Mouse (Mus musculus): ENCODE results near the gene Selenoo.

Gene Selenoo

DNA sequence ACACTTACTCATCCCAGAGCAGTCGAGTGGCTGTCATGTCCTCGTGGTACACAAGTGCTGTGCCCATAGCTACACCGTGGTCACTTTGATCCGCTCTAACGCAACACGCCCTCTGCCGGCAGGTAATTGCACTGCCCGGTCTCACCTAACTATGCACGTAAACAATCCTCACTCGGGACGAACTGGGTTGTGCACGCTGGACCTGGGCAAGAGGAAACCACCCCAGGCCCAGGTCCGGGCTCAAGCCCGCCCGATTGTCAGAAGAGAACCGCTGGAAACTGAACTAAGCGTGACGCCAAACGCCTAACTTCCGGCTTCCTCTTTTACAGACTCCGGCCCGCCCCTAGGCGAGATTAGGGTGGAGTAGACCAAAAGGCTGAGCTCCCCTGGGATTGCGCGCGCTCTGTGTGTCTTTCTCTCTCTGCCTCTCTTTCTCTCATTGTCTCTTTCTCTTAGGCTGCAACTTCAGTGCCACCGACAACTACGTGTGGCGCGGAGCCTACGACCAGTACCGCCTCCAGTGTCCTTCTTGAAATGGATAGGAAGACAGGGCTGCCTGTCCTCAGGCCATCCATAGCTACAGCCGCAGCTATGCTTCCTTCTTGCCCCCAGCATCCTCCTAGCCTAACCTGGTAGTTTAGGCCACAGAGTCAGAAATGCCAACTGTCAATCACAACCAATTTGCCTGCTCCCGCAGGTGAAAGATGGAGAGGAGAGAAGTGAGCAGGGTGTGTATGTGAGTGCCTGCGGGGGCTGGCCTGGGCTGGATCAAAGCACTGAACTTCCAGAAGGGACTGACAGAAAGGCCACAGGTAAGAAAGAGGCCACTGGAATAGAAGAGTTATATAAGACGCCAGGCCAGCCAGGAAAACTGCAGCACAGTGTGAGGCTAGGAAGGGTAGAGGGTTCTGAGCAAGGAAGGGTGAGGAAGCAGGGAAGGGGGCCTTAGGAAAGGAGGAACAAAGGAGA, 39.8 kb downstream of the Selenoo start, which contains the start of gene Hdac10:
TSS of gene Hdac10 (minus strand) at position 319 of the 969 bp plus-strand sequence.
- peak; percentile 95 for DNase-seq

DNA sequence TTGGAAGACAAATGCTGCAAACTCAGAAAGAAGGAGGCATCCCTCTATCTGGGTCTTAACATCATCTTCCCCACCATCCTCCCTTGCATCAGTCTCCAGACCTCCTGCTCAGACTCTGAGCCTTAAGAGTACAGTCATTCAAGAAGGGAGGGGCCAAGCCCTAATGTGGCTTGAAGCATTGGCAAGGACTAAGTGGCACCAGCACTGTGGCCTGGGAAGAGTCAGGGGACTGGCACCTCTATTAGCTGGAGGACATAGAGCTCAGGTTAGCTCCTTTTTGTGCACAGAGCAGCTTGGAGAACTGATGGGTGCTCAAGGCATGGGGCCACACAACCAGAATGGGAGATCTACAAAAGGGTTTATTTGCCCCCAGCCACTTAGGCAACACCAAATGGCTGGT, 41.4 kb downstream of the Selenoo start:
- DNase-seq, result no peak

DNA sequence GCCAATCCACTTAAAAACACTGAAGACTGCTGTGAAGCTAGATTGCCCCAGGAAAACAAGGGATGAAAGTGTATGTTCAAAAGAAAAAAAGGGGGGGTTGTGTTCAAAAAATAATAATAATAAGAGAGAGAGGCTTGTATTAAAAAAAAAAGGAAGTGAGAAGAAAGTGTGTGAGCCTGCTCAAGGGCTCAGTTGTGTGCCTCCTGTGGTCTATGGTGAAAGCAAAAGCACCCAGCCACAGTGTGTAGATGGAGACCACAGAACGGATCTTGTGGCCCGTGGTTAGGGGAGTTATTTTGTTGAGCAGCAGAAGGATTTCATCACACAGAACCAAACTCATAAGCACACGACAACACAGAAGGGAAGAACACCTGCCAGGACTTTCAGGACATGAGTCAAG, 42.4 kb downstream of the Selenoo start:
- no peak for DNase-seq

DNA sequence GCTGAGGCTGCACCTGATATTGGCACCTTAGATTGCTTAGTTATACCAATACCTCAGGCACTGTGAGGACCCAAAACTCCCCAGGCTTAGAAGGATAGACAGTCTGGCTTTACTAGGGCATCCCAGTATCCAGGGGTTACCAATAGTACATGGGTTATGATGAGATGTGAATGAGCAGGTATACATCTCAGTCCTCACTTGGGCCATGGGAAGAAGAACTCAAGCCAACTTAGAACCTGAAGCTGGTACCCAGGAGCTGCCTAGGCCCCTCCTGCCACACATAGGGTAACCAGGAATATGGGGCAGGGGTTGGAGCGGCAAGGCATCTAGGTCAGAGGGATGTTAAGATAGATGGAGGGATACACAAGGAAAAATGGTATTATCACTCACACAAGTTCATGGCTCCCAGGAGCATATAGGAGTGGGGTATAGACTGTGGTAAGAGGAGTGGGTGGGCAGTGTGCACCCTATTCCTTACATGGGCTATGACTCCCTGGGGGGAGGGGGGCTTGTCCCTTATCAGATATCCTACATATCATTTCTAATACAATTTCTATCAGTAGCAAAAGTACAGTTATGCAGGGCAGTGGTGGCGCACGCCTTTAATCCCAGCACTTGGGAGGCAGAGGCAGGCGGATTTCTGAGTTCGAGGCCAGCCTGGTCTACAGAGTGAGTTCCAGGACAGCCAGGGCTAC, 47.7 kb downstream of the Selenoo start:
- DNase-seq, result no peak

DNA sequence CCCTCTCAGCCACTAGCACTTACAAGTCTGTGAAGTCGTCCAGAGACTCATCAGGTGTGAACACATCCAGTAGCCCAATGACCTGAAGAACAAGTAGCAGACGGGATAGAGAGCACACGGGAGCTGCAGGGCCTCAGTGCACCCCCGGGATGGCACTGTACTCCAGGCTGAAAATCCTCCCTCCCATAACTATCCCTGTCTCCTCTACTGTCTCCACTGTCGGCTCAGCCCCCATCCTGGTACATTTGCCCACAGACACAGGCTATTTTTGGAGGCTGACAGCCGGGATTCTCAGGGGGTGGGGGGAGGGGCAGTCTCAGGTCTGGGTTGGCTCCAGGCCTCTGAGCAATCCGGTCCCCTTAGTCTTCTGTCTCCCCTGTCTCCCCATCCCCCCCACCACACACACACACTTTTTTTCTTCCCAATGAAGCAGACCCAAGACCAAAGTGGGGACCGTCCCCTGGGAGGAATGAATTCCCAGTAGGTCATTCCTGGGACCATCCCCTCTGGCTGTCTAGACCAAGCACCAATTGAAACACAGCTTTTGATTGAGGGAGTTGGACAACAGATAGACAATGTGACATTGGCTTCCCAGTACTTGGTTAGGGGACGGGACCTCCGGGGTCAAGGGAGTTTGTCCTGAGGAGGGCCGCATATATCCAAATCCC, 48.6 kb downstream of the Selenoo start:
- DNase-seq, result no peak

DNA sequence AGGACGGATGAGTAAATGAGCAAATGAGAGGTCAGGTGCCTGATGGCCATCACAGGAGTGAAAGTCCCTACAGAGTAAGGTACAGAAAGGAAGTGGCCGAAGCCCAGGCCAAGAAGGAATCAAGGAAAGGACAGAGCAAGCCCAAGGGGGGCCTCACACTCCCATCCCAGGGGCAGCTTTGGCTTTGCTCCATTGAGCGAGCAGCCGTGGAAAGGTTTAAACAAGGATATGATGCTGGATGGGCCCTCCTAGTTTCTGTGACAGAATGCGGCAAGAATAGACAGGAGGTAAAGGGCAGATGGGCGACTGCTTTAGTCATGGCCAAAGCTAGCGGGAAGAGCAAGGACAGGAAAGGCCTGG, 49.1 kb downstream of the Selenoo start:
- DNase-seq, result peak; percentile 56

DNA sequence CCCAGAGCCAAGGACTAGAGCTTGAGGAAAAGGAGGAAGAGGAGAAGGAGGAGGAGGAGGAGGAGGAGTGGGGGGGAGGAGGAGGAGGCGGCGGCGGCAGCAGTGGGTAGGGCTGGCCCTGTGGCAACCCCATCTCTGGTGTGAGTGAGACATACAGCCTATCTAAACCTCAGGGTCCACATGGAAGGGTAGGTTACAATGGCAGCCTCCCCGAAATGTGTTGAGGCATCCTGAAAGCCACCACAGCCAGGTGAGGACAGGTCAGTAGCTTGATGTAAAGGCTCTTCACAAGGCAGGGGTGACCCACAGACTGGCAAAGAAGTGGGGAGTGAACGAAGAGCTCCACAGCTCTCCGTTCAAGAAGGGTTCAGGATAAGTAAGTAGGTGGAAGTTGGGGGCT, 49.6 kb downstream of the Selenoo start:
- no peak for DNase-seq

DNA sequence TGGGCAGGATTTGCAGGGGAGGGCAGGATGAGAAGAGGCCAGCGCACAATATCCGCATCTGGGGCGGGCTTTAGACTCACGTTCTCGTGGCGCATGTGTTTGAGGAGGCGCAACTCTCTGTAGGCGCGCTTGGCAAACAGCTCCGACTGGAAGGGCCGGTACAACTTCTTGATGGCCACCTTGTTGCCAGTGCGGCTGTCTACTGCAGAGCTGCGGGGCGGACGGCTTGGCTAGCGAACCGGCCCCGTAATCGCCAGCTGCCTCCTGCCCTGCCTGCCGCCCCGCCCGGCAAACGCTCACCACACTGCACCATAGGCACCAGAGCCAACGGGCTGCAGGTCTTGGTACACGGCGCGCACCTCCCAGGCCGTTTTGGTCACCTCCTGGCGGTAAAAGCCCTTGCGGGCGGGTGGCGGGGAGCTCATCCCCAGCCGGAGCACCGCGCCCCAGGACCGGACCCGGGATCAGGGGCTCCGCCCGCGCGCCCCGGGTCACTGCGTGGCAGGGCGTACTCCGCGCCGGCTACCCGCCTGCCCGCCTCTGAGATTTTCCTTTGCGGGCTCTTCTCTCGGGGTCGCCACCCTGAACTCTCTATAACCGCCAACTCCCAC, 51.3 kb downstream of the Selenoo start:
- DNase-seq, result peak; percentile 77

DNA sequence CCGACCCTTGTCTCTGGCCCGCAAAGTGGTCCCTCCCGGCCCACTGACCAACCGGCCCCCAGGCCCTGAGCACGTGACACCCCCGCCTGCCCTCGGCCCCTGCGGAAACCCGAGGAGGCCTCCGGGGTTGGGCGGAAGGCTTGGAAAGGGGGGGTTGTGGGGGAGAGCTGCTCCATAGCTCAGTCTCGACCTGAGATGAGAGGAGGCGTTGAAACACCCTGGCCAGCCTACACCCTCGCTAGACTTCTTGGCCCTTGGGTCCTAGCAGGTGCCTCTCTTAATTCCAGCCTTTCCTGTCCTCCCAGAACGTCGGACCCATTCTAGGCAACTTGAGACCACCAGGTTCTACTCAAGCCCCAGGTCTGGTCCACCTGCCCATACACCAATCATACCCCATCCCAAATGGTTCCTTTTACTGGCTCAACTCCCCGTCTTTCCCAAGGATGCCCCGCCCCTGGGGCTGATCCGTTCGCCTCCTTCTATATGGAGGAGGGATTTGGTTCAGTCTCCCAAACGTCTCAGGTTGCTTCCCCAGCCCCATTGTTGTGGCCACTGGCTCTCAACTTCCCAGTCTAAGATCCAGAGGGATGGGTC, 51.9 kb downstream of the Selenoo start, which contains the start of gene Mapk12:
TSS of gene Mapk12 (minus strand) at position 45 of the 594 bp plus-strand sequence.
- peak; percentile 71 for DNase-seq

DNA sequence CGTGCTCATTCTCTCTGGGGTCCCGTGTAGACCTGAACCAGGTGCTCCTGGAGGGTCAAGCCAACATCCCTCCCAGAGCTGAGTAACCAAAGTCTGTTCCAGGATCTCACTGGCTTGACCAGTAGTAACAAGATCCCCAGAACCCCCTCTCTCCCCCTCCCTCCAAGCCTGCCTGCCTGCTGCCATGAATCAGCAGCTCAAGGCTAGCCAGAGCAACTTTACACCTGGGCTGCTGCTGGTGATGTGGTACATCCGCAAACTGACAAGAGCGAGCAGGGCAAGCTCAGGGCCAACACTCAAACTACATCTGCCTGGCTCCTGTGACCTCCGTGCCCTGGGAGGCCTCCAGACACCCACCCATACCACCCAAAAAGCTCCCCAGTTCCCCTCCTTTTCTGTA, 52.6 kb downstream of the Selenoo start:
- DNase-seq, result no peak

DNA sequence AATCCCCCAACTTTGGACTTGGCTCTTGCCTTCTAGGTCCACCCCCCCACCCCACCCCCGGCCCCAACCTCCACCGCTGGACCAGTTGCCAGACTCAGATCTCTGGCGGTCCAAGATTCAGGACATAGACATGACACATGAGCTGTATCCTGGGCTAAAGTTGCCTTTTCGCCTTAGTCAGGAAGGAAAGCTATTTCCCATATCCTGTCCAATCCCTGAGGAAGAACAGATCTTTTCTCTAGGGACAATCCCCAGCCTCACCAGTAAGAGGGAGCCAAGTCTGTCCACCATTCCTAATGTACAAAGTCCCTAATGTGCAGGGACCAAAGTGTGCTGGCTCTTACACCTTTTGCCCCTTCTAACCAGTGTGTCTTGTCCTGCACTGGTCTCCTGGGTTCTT, 53.0 kb downstream of the Selenoo start:
- DNase-seq, result no peak

DNA sequence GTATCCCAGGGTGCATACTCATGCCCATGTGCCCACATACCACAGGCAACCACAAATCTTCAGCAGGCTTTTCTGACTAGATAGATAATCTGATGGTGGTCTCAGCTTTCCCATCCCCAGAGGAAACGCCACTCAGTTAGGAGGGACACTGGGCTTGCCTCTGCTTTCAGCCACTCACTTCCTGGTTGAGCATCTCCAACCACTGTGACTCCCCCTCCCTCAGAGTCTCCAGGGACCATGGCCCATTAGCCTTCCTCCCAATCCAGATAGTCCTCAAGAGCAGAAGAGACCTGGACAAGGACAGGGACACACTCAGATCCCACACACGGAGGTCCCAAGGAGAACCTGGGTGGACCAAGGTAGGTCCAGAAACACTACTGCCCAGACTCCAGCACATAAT, 54.2 kb downstream of the Selenoo start:
- no peak for DNase-seq

DNA sequence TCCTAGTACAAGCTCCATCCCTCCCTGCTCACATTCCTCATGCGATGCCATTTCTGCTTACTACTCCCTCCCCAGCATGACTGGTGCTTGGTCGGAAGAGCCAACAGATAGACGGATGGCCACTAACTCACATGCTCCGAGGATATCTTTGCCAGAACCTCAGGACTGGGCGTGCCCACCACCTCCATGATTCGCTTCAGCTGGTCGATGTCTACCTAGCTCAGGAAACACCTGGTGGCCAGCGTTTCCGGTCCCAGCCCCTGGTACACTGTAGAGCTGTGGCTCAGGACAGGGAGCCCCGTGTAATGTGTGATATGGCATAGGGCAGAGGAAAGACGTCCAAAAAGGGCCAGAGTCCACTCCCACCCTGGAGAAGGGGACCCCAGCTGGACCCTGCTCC, 56.1 kb downstream of the Selenoo start:
- no peak for DNase-seq

DNA sequence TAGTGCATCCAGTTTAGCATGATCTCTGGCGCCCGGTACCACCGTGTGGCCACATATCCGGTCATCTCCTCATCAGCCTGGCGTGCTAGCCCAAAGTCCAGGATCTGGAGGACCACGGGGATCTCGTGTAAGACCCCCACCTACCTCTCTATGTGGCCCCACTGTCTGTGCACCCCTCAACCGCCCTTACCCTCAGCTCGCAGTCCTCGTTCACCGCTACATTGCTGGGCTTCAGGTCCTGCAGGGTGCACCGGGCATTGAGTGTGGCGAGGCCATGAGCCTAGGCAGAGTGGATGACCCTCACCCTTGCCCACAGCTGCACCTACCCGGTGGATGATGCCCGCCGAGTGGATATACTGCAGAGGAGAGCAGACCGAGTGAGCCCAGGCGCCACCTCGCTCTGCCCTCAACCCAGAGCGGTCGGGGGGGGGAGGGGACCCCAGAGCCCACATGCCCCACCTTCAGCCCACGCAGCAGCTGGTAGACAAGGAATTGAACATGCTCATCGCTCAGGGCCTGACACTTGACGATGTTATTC, 57.0 kb downstream of the Selenoo start:
- DNase-seq, result no peak

DNA sequence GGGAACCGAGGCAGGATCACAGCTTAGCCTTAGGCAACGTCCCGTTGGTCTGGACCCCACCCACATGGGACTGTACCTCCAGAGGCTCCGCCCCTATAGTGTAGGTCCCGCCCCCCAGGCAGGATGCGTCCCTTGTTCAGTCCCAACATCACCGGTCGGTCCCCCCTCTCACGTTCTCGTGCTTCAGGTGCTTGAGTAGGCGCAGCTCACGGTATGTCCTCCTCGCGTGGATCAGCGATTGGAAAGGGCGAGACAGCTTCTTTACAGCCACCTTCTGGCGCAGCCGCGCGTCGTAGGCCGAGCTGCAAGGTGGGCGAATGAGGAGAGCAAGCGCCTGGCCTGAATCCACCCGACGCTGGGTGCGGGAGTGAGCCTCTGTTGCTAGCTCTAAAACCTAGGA, 57.7 kb downstream of the Selenoo start:
- peak; percentile 81 for DNase-seq

DNA sequence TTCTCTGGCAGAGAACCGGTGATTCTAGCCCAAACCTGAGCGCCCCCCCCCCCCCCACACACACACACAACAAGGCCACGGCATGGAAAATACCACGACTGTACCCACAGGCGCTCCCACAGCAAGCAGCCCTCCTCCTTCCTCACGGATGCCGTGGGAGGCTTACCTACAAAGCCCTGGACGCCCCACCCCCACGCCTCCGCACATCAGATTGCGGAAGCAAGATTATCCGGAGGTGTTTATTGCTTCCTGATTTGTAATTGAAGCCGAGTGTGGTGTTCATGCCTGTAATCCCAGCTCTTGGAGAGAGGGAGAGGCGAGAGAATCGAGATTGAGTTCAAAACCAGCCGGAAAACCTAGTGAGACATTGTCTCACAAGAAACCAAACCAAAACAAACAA, 58.1 kb downstream of the Selenoo start:
- DNase-seq, result peak; percentile 64

DNA sequence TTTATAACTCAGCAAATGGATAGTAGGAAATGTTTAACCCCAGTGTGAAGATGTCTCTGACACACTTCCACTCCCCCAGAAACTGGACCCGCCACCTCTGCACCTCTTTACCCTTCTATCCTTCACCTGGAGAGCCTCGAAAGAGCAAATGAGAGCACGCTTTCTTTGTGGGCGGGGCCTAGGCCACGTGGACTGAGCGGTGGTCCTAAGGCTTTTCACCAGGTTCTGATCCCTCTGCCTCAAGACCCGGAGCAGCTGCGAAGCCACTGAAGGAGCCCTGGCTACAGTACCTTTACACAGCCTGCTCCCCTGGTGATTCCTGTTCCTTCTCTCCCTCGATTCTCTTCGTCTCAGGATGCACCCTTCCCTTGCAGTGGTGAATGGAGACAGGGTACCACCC, 58.6 kb downstream of the Selenoo start:
- DNase-seq, result no peak

DNA sequence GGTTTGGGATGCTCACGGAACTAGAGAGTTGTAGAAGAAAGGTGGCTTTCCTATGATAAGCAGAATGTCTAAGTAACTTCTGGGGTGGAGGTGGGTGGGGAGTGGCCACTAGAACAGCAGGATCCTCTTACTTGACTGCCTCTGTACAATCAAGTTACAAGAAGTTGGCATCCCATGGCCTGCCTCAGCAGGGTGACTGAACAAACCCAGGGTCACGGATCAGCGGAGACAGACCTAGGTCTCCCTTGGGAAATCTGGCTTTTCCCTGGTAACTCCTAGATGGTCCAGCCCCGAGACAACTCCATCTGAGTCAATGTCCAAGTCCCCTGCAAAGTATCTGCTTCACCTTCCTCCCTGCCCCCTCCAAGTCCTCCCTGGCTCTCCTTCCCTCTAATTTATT, 59.0 kb downstream of the Selenoo start:
- DNase-seq, result no peak

DNA sequence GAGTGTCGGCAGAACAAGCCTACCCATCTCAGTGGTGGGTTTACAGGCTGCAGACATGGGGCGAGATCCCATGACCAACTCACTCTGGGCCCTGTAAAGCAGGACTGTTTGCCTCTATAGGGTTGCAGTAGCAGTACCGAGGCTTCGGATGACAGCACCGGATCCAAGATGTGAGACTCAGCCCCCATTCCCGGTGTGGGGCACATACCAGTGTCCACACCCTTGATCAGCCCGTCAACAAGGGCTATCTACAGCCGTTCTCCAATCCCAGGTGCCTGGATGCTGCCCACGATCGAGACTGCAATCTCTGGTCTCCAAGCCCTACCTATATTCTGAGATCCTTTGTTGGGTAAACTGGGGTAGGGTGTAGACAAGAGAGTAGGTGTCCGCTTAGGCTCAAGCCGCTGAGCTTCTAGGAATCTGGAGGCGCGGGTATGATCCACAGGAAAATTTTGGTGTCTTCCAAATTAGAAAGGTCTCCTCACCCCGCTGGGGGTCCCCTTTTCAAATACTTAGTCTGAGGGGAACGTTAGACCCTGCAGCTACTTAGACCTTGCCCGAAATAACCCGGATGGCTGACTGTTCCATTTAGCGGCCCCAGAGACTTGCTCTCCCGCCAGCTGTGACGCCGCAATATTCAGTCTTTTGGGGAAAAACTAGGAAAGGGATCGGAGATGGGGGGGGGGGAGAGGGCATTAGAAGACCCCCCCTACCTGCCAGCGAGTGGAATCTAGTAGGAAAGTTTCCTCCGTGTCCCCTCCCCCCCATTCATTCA, 59.8 kb downstream of the Selenoo start:
- DNase-seq, result no peak

DNA sequence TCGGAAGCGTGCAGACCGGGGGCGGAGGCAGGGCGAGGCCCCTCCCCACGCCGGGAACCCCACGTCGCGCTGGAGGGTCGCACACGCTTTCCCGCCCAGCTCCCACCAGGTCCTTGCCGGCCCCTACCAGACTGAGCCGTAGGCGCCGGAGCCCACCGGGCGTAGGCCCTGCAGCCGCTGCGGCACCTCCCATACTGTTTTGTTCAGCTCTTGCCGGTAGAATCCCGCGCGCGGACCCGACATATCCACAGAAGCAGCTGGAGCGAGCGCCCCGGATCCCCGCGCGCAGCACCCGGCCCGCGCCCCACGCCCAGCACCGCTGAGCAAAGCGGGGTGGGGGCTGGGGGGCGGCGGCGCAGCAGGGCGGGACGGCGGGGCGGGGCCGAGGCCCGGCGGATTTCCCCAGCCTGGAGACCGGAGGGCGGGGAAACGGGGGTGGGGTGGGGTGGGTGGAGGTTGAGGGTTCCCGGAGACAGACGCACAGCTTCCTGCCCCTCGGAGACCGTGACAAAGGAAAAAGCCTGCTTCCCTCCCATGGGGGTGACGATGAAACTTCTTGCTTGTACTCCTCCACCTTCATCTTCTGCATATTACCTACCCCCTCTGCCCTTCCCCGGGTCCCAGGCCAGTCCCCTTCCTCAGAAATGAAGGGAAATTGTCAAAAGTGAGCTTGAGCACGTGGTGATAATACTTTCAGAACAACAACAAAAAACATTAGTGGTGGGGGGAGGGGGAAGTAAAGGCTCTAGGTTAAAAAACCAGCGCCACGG, 60.6 kb downstream of the Selenoo start, which contains the start of gene Mapk11:
TSS of gene Mapk11 (minus strand) at position 358 of the 770 bp plus-strand sequence.
- DNase-seq, result no peak
